Mouse (Mus musculus) intestine, embryonic 15.5 days (tissue): ENCODE data around the gene Laptm5. TPM values are rescaled to one million over a fixed set of nuclear protein-coding genes. Genes with fewer than 3 reads are reported as not detected.

Source experiments
- ATAC-seq: fragments of 200-750 bp; cut with Nextera tagmentation; 2 replicates; pipeline ENCODE4 v1.8.0; 2017; ENCODE audit warnings: moderate TSS enrichment, moderate library complexity
- H3K27ac ChIP-seq: fragments of 300-500 bp; sonication (generic); 2 replicates; pipeline ENCODE4 v1.5.1; 2015; ENCODE audit warnings: mild to moderate bottlenecking, inconsistent platforms
- H3K27me3 ChIP-seq: fragments of 300-500 bp; sonication (generic); replicated peaks from 2 replicates; pipeline ENCODE4 v1.6.1; 2015; ENCODE audit warnings: inconsistent platforms
- H3K36me3 ChIP-seq: fragments of 300-500 bp; sonication (generic); 2 replicates; pipeline ENCODE4 v1.6.1; 2015; ENCODE audit warnings: inconsistent platforms
- H3K4me1 ChIP-seq: fragments of 300-500 bp; sonication (generic); replicated peaks from 2 replicates; pipeline ENCODE4 v1.6.1; 2015; ENCODE audit warnings: inconsistent platforms
- H3K4me2 ChIP-seq: fragments of 300-500 bp; sonication (generic); replicated peaks from 2 replicates; pipeline ENCODE4 v1.6.1; 2015; ENCODE audit warnings: mild to moderate bottlenecking, inconsistent platforms
- H3K4me3 ChIP-seq: fragments of 300-500 bp; sonication (generic); replicated peaks from 2 replicates; pipeline ENCODE4 v1.5.1; 2015; ENCODE audit warnings: inconsistent platforms
- H3K9ac ChIP-seq: fragments of 300-500 bp; sonication (generic); 2 replicates; pipeline ENCODE4 v1.6.1; 2015; ENCODE audit warnings: inconsistent platforms
- H3K9me3 ChIP-seq: fragments of 300-500 bp; sonication (generic); 2 replicates; pipeline ENCODE4 v1.6.1; 2016; ENCODE audit warnings: inconsistent platforms
- WGBS: fragments of 180-500 bp; shearing (Covaris S2); methylation state at CpG from one replicate; pipeline ENCODE4 v1.1.7; 2015; 5-methylcytosine and 5-hydroxymethylcytosine counted together
- polyA plus RNA-seq: library from polyadenylated mRNA; unstranded; fragments of >200 nt; fragmentation: Nextera tagmentation; extraction: Ambion mirVana; gene quantifications from 2 replicates; pipeline ENCODE4 v1.2.1, GENCODE M21; 2015

Gene Laptm5
- polyA plus RNA-seq, 1 experiment from 2014 or later, result 42.4 TPM

- no peaks in the 10 kb centered on the region for H3K36me3 ChIP-seq
- WGBS, result 62% methylated on average over 12 of the region's 12 CpGs
- no peak overlapping the region for H3K4me3 ChIP-seq
- no peak overlapping the region for H3K9ac ChIP-seq
- ATAC-seq, result 0 out of 2 replicates have a peak, but pooled peaks have one; percentile 15
- no peak overlapping the region for H3K27ac ChIP-seq
- no peaks in the 10 kb centered on the region for H3K27me3 ChIP-seq
- H3K4me2 ChIP-seq, result no peak overlapping the region
- H3K4me1 ChIP-seq, result 0 out of 2 replicates have a peak, but pooled peaks cover under 1% of the 10 kb centered on the region
- no peaks in the 10 kb centered on the region for H3K9me3 ChIP-seq
Observed at GRCm38 (mm10) chr4:130915006-130915667, 2.2 kb downstream of the Laptm5 start.

GRCm38 (mm10) chr4:130915668-130916035 lies 2.7 kb downstream of the Laptm5 start:
- Histone ChIP-seq H3K9me3 (no peaks in the 10 kb centered on the region), H3K4me2 (no peak overlapping the region), H3K4me1 (0 out of 2 replicates have a peak, but pooled peaks cover 2% of the 10 kb centered on the region), H3K4me3 (no peak overlapping the region), H3K27me3 (no peaks in the 10 kb centered on the region), H3K9ac (no peak overlapping the region), H3K27ac (no peak overlapping the region), H3K36me3 (no peaks in the 10 kb centered on the region)
- no peak for ATAC-seq
- WGBS, result 68% methylated on average over 7 of the region's 7 CpGs

GRCm38 (mm10) chr4:130916639-130917038 lies 3.7 kb downstream of the Laptm5 start:
- Histone ChIP-seq H3K9ac (no peak overlapping the region), H3K4me3 (no peak overlapping the region), H3K4me1 (0 out of 2 replicates have a peak, but pooled peaks cover 2% of the 10 kb centered on the region), H3K36me3 (no peaks in the 10 kb centered on the region), H3K4me2 (no peak overlapping the region), H3K27me3 (no peaks in the 10 kb centered on the region), H3K27ac (no peak overlapping the region), H3K9me3 (no peaks in the 10 kb centered on the region)
- no peak for ATAC-seq
- 79% methylated on average over 7 of the region's 7 CpGs for WGBS

- H3K36me3 ChIP-seq, result no peaks in the 10 kb centered on the region
- no peaks in the 10 kb centered on the region for H3K9me3 ChIP-seq
- H3K4me2 ChIP-seq, result no peak overlapping the region
- H3K9ac ChIP-seq, result no peak overlapping the region
- H3K4me1 ChIP-seq, result 0 out of 2 replicates have a peak, but pooled peaks cover 2% of the 10 kb centered on the region
- no peak overlapping the region for H3K27ac ChIP-seq
- H3K27me3 ChIP-seq, result no peaks in the 10 kb centered on the region
- WGBS, result 66% methylated on average over 4 of the region's 4 CpGs
- H3K4me3 ChIP-seq, result no peak overlapping the region
- no peak for ATAC-seq
Observed at GRCm38 (mm10) chr4:130917564-130917963, 4.6 kb downstream of the Laptm5 start.

GRCm38 (mm10) chr4:130918805-130919749 lies 6.2 kb downstream of the Laptm5 start:
- no peaks in the 10 kb centered on the region for H3K27me3 ChIP-seq
- 69% methylated on average over 10 of the region's 10 CpGs for WGBS
- 0 out of 2 replicates have a peak, but pooled peaks cover 2% of the 10 kb centered on the region for H3K4me1 ChIP-seq
- no peak overlapping the region for H3K27ac ChIP-seq
- no peak overlapping the region for H3K4me3 ChIP-seq
- no peak overlapping the region for H3K9ac ChIP-seq
- no peak for ATAC-seq
- no peaks in the 10 kb centered on the region for H3K9me3 ChIP-seq
- H3K36me3 ChIP-seq, result no peaks in the 10 kb centered on the region
- no peak overlapping the region for H3K4me2 ChIP-seq

GRCm38 (mm10) chr4:130919750-130920356 lies 6.9 kb downstream of the Laptm5 start:
- no peak for ATAC-seq
- Histone ChIP-seq H3K27ac (no peak overlapping the region), H3K27me3 (no peaks in the 10 kb centered on the region), H3K4me2 (no peak overlapping the region), H3K4me1 (0 out of 2 replicates have a peak, but pooled peaks cover 2% of the 10 kb centered on the region), H3K4me3 (no peak overlapping the region), H3K9me3 (no peaks in the 10 kb centered on the region), H3K36me3 (no peaks in the 10 kb centered on the region), H3K9ac (no peak overlapping the region)
- WGBS, result 55% methylated on average over 9 of the region's 9 CpGs

- H3K4me3 ChIP-seq, result no peak overlapping the region
- H3K27ac ChIP-seq, result no peak overlapping the region
- no peak overlapping the region for H3K4me2 ChIP-seq
- WGBS, result 52% methylated on average over 12 of the region's 12 CpGs
- 0 out of 2 replicates have a peak, but pooled peaks cover 2% of the 10 kb centered on the region for H3K4me1 ChIP-seq
- no peaks in the 10 kb centered on the region for H3K27me3 ChIP-seq
- no peaks in the 10 kb centered on the region for H3K9me3 ChIP-seq
- H3K9ac ChIP-seq, result no peak overlapping the region
- no peaks in the 10 kb centered on the region for H3K36me3 ChIP-seq
- ATAC-seq, result no peak
Observed at GRCm38 (mm10) chr4:130920951-130921693, 8.2 kb downstream of the Laptm5 start.

- Histone ChIP-seq H3K27me3 (no peaks in the 10 kb centered on the region), H3K9ac (no peak overlapping the region), H3K9me3 (no peaks in the 10 kb centered on the region), H3K36me3 (no peaks in the 10 kb centered on the region), H3K27ac (no peak overlapping the region), H3K4me3 (no peak overlapping the region), H3K4me1 (0 out of 2 replicates have a peak, but pooled peaks cover 2% of the 10 kb centered on the region), H3K4me2 (no peak overlapping the region)
- WGBS, result 76% methylated on average over 10 of the region's 10 CpGs
- no peak for ATAC-seq
Observed at GRCm38 (mm10) chr4:130921986-130922385, 9.1 kb downstream of the Laptm5 start.

- no peak overlapping the region for H3K4me3 ChIP-seq
- no peak for ATAC-seq
- H3K4me1 ChIP-seq, result no peaks in the 10 kb centered on the region
- no peaks in the 10 kb centered on the region for H3K36me3 ChIP-seq
- no peak overlapping the region for H3K27ac ChIP-seq
- no peaks in the 10 kb centered on the region for H3K9me3 ChIP-seq
- no peak overlapping the region for H3K9ac ChIP-seq
- no peaks in the 10 kb centered on the region for H3K27me3 ChIP-seq
- 48% methylated on average over 6 of the region's 6 CpGs for WGBS
- no peak overlapping the region for H3K4me2 ChIP-seq
Observed at GRCm38 (mm10) chr4:130926274-130926673, 13.3 kb downstream of the Laptm5 start.

GRCm38 (mm10) chr4:130927821-130928220 lies 14.9 kb downstream of the Laptm5 start:
- Histone ChIP-seq H3K36me3 (no peaks in the 10 kb centered on the region), H3K9me3 (no peaks in the 10 kb centered on the region), H3K9ac (no peak overlapping the region), H3K4me3 (no peak overlapping the region), H3K27me3 (no peaks in the 10 kb centered on the region), H3K27ac (no peak overlapping the region), H3K4me1 (no peaks in the 10 kb centered on the region), H3K4me2 (no peak overlapping the region)
- ATAC-seq, result no peak
- 84% methylated on average over 12 of the region's 12 CpGs for WGBS

- Histone ChIP-seq H3K9me3 (no peaks in the 10 kb centered on the region), H3K27me3 (no peaks in the 10 kb centered on the region; the same call in 1 of the 2 replicates), H3K4me2 (no peak overlapping the region), H3K4me1 (no peaks in the 10 kb centered on the region), H3K4me3 (no peak overlapping the region), H3K27ac (no peak overlapping the region), H3K9ac (no peak overlapping the region), H3K36me3 (no peaks in the 10 kb centered on the region)
- ATAC-seq, result no peak
- WGBS, result 44% methylated on average over 14 of the region's 14 CpGs
Observed at GRCm38 (mm10) chr4:130942644-130943043, 29.7 kb downstream of the Laptm5 start.
